Mouse (Mus musculus) CH12.LX (cell line): ENCODE measurements around the gene Krt87. TPM values are rescaled to one million over a fixed set of nuclear protein-coding genes. Genes with fewer than 3 reads are reported as not detected.

Experiments
- DNase-seq: peaks from one replicate; pipeline ENCODE4 v3.0.0-alpha.2; 2013; ENCODE audit errors: extremely low read depth
- H3K27ac ChIP-seq: 2 replicates; pipeline ENCODE4 v1.5.1; 2012; ENCODE audit warnings: low read depth, mild to moderate bottlenecking, control low read depth, moderate library complexity; ENCODE audit not compliant: insufficient read depth
- H3K27me3 ChIP-seq: replicated peaks from 2 replicates; pipeline ENCODE3; 2012; ENCODE audit warnings: inconsistent platforms
- H3K36me3 ChIP-seq, 2 experiments: replicated peaks in 1 of 2; 2 replicates each; pipeline versions ENCODE3 to v1.6.1; 2012; ENCODE audit warnings: inconsistent platforms in 1 of 2, low read length in 1 of 2, mild to moderate bottlenecking in 1 of 2, mixed read lengths in 1 of 2, moderate library complexity in 1 of 2; ENCODE audit not compliant: control insufficient read depth in 1 of 2, insufficient read depth in 1 of 2
- H3K4me1 ChIP-seq, 2 experiments: 2 replicates each; pipeline ENCODE4 v1.6.1; 2012; ENCODE audit warnings: inconsistent platforms in 1 of 2, moderate library complexity in 1 of 2; ENCODE audit not compliant: insufficient read depth in 2 of 2, control insufficient read depth in 1 of 2
- H3K4me2 ChIP-seq: 2 replicates; pipeline ENCODE4 v1.6.1; 2012; ENCODE audit warnings: low read depth, mild to moderate bottlenecking, control low read depth; ENCODE audit not compliant: poor library complexity, insufficient read depth, severe bottlenecking
- H3K4me3 ChIP-seq, 3 experiments: fragments of 150-350 bp in 1 of 3; sonication (generic) in 1 of 3; replicated peaks in 1 of 3; 2 replicates each; pipeline versions ENCODE3 to v1.5.1; 2011 to 2012; ENCODE audit warnings: low read depth in 2 of 3, low read length in 2 of 3, mild to moderate bottlenecking in 2 of 3, moderate library complexity in 2 of 3, control low read depth in 1 of 3, improper control_type of control experiment in 1 of 3, inconsistent platforms in 1 of 3, mixed read lengths in 1 of 3; ENCODE audit not compliant: poor library complexity in 1 of 3
- H3K79me2 ChIP-seq: replicated peaks from 2 replicates; pipeline ENCODE4 v1.6.1; 2012; ENCODE audit warnings: mild to moderate bottlenecking, moderate library complexity; ENCODE audit not compliant: control insufficient read depth, poor library complexity, insufficient read depth, severe bottlenecking; ENCODE audit errors: extremely low read depth
- H3K9ac ChIP-seq: 2 replicates; pipeline ENCODE4 v1.6.1; 2012; ENCODE audit warnings: low read depth, mild to moderate bottlenecking, control low read depth, moderate library complexity; ENCODE audit not compliant: insufficient read depth
- H3K9me3 ChIP-seq: replicated peaks from 2 replicates; pipeline ENCODE3; 2012; ENCODE audit warnings: low read length, inconsistent platforms, mixed read lengths
- CTCF ChIP-seq, 2 experiments: IDR thresholded peaks in 1 of 2; conservative IDR thresholded peaks in 1 of 2; 2 replicates each; pipeline ENCODE4 v1.5.1; 2011 to 2012; ENCODE audit warnings: low read depth in 2 of 2, low read length in 2 of 2, improper control_type of control experiment in 1 of 2, inconsistent platforms in 1 of 2, mild to moderate bottlenecking in 1 of 2, moderate library complexity in 1 of 2
- EP300 ChIP-seq: IDR thresholded peaks from 2 replicates; pipeline ENCODE4 v1.6.1; 2011; ENCODE audit warnings: low read length, improper control_type of control experiment
- NRF1 ChIP-seq: IDR thresholded peaks from 2 replicates; pipeline ENCODE4 v1.6.1; 2014; ENCODE audit warnings: low read depth, mild to moderate bottlenecking, inconsistent platforms, low read length, improper control_type of control experiment, moderate library complexity
- RAD21 ChIP-seq: IDR thresholded peaks from 2 replicates; pipeline ENCODE4 v1.6.1; 2011; ENCODE audit warnings: low read depth, mild to moderate bottlenecking, low read length, improper control_type of control experiment, moderate library complexity
- SIN3A ChIP-seq: IDR thresholded peaks from 2 replicates; pipeline ENCODE4 v1.6.1; 2012; ENCODE audit warnings: low read length, improper control_type of control experiment, inconsistent platforms
- SMC3 ChIP-seq: IDR thresholded peaks from 2 replicates; pipeline ENCODE4 v1.6.1; 2011; ENCODE audit warnings: low read depth, low read length, improper control_type of control experiment
- TCF12 ChIP-seq: IDR thresholded peaks from 2 replicates; pipeline ENCODE4 v1.6.1; 2014; ENCODE audit warnings: low read depth, mild to moderate bottlenecking, inconsistent platforms, low read length, improper control_type of control experiment
- USF1 ChIP-seq: IDR thresholded peaks from 2 replicates; pipeline ENCODE4 v1.6.1; 2014; ENCODE audit warnings: low read depth, mild to moderate bottlenecking, inconsistent platforms, low read length, improper control_type of control experiment
- dilution Hi-C: fragments of 300-500 bp; cut with MboI; formaldehyde crosslinking; loops from 2 replicates; pipeline ENCODE4 v1.14.3; 2020; ENCODE audit warnings: low sequenced_read_pairs; ENCODE audit not compliant: extremely low pct_unique_long_range_greater_than_20kb, extremely low pct_ligation_motif_present
- in situ Hi-C: fragments of 300-500 bp; cut with MboI; formaldehyde crosslinking; loops from 3 replicates; pipeline ENCODE4 v1.14.3; 2019; ENCODE audit warnings: low sequenced_read_pairs, low pct_ligation_motif_present, low pct_unique_long_range_greater_than_20kb, mixed read lengths
- polyA plus RNA-seq: library from polyadenylated mRNA; unstranded; fragments of >175 nt; gene quantifications from 2 replicates; pipeline ENCODE4 v1.2.1, GENCODE M21; 2012; ENCODE audit warnings: low read depth; ENCODE audit not compliant: insufficient read length
- total RNA-seq, 2 experiments: library from RNA; depleted of rRNA; stranded (reverse); fragments of 300-350 nt in 1 of 2; fragments of >200 nt in 1 of 2; gene quantifications; 2 replicates each; pipeline ENCODE4 v1.2.3; 2012 to 2014

Gene Krt87
- total and polyA plus RNA-seq, 3 experiments = 0.08 to 0.16 TPM; not detected in 1

DNA sequence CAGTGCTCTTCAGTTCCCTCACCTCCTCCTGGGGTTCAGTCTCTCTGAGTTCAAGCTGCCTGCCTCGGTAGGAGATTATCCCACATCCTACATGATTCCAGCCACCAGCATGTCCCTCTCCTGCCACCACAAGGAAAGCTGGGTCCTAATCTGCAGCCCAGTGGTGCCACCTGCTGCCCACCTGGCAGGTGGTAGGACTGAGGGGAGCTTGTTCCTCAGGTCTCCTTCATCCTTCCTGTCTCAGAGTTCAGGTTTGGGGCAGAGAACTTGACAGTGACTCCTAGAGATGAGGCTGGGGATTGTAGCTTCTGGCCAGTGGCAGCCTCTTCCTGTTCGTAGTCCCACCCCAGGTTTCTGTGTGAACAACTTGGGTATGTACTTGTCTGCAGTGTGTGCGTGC, 51.4 kb downstream of the Krt87 start:
- Histone ChIP-seq H3K9ac (no peak overlapping the region), H3K4me3 (no peak overlapping the region), H3K27ac (no peak overlapping the region), H3K4me1 (peaks cover 2 to 42% of the 10 kb centered on the region in 2 experiments; a peak in 3 of 4 replicates), H3K27me3 (peaks cover 69% of the 10 kb centered on the region), H3K4me2 (no peak overlapping the region), H3K9me3 (no peaks in the 10 kb centered on the region), H3K79me2 (no peaks in the 10 kb centered on the region), H3K36me3 (no peaks in the 10 kb centered on the region)
- dilution Hi-C loops (no loop called here), in situ Hi-C loops (loop anchor here (5.0 kb wide), 1 partner anchor 35 kb away; no protein-coding TSS in a partner anchor)
- TF ChIP-seq CTCF (conservative IDR thresholded peaks at IDR 0.05 in 1 of 2, IDR thresholded peaks at IDR 0.05 in 1 of 2; ENCODE audit: low read depth in 2 of 2, low read length in 2 of 2) = peak in 1 of 2 experiments; percentile 65; a peak in 2 of 4 replicates
- TF ChIP-seq SMC3 = peak; percentile 74
- TF ChIP-seq RAD21 = peak; percentile 54
- no peak for TF ChIP-seq TCF12
- DNase-seq = no peak

DNA sequence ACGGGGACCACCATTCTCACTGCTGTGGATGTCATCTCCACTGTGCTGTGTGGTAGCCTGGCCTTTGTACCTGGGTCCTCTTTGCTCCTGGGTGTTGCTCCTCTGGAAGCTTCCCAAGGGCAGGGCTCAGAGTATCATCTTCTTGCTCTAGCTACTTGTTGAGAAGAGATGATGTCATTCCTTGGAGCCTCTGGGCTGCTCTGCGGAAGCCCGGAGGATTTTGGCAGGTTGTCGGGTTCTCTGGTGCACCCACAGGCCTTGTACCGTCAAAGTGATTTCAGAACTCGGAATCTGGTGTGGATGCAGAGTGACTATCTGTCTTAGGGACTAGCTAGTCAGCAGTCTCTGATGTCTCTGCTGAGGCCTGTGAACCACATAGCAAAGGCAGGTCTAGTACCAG, 53.5 kb downstream of the Krt87 start:
- peaks cover 76% of the 10 kb centered on the region for H3K27me3 ChIP-seq
- H3K4me2 ChIP-seq = no peak overlapping the region
- H3K9me3 ChIP-seq = no peaks in the 10 kb centered on the region
- peaks cover 2 to 49% of the 10 kb centered on the region in 2 experiments for H3K4me1 ChIP-seq
- no peaks in the 10 kb centered on the region for H3K79me2 ChIP-seq
- no peak for DNase-seq
- no peak overlapping the region for H3K4me3 ChIP-seq
- in situ Hi-C loops = loop anchor here (5.0 kb wide), 1 partner anchor 33 kb away; no protein-coding TSS in a partner anchor
- no peak overlapping the region for H3K27ac ChIP-seq
- TF ChIP-seq SIN3A (no peak), RAD21 (no peak), USF1 (no peak)
- TF ChIP-seq, all 38 proteins: peak for 0
- Histone ChIP-seq H3K9ac (no peak overlapping the region), H3K36me3 (no peaks in the 10 kb centered on the region)
- dilution Hi-C loops = no loop called here

DNA sequence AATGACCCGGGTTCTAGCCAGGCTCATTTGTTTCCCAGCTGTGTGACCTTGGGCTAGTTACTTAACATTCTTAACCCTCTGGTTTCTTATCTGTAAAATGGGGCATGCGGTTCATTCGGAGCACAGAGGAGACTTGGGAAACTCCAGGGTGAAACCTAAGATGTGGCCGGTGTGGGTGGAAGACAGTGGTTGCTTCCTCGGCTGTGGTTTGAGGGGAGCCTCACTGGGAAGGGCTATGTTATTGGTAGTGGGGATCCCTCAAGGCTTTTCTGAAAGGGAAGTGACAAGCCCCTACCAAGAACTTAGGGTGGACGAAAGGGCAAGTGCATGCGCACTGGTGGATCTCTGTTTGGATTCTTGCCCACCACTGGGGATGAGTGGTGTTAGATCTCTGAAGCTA, 54.0 kb downstream of the Krt87 start:
- Histone ChIP-seq H3K9me3 (no peaks in the 10 kb centered on the region), H3K27me3 (peaks cover 77% of the 10 kb centered on the region), H3K4me1 (peaks cover 2 to 49% of the 10 kb centered on the region in 2 experiments), H3K4me2 (no peak overlapping the region), H3K9ac (no peak overlapping the region), H3K27ac (no peak overlapping the region), H3K36me3 (no peaks in the 10 kb centered on the region), H3K4me3 (no peak overlapping the region), H3K79me2 (no peaks in the 10 kb centered on the region)
- no peak for DNase-seq
- dilution Hi-C loops = no loop called here
- TF ChIP-seq EP300 = no peak
- peak; percentile 23; the same call in 1 of the 2 replicates for TF ChIP-seq NRF1
- in situ Hi-C loops = loop anchor here (5.0 kb wide), 1 partner anchor 32 kb away; no protein-coding TSS in a partner anchor
